Mouse (Mus musculus) ES-E14 (cell line): ENCODE measurements at regions not wholly inside any gene's neighbourhood (a gene's known extent, or its start where the extent isn't known, plus 50 kb on each side); places are given as distances from the start of the nearest gene placed in this dataset.

Experiments
- DNase-seq: peaks from one replicate; pipeline ENCODE4 v3.0.0-alpha.2; 2013; ENCODE audit warnings: low read depth, low spot score
- H3K27ac ChIP-seq: 2 replicates; pipeline ENCODE4 v1.5.1; 2012; ENCODE audit warnings: low read depth, mild to moderate bottlenecking, low read length, moderate library complexity, mixed read lengths; ENCODE audit not compliant: poor library complexity, insufficient read depth, severe bottlenecking
- H3K36me3 ChIP-seq: 2 replicates; pipeline ENCODE4 v1.6.1; 2012; ENCODE audit warnings: mild to moderate bottlenecking, low read length, moderate library complexity, mixed read lengths; ENCODE audit not compliant: control insufficient read depth, poor library complexity, insufficient read depth, severe bottlenecking
- H3K4me1 ChIP-seq, 2 experiments: fragments of 150-350 bp in 1 of 2; sonication (generic) in 1 of 2; 2 replicates each; pipeline ENCODE4 v1.6.1; 2012; ENCODE audit warnings: low read length in 2 of 2, mild to moderate bottlenecking in 1 of 2, mixed read lengths in 1 of 2; ENCODE audit not compliant: control insufficient read depth in 2 of 2, insufficient read depth in 2 of 2, poor library complexity in 1 of 2
- H3K4me3 ChIP-seq, 2 experiments: fragments of 150-350 bp in 1 of 2; sonication (generic) in 1 of 2; 2 replicates each; pipeline ENCODE4 v1.5.1; 2012; ENCODE audit warnings: low read length in 2 of 2, low read depth in 1 of 2, mild to moderate bottlenecking in 1 of 2, mixed read lengths in 1 of 2; ENCODE audit not compliant: insufficient read depth in 1 of 2, poor library complexity in 1 of 2, severe bottlenecking in 1 of 2
- H3K9ac ChIP-seq: 2 replicates; pipeline ENCODE4 v1.6.1; 2012; ENCODE audit warnings: low read depth, mild to moderate bottlenecking, low read length, mixed read lengths; ENCODE audit not compliant: poor library complexity, insufficient read depth, severe bottlenecking
- H3K9me3 ChIP-seq: fragments of 150-350 bp; sonication (generic); 2 replicates; pipeline ENCODE4 v1.6.1; 2012; ENCODE audit warnings: low read depth, mild to moderate bottlenecking, low read length; ENCODE audit not compliant: control insufficient read depth, insufficient read depth
- CHD2 ChIP-seq: IDR thresholded peaks from 2 replicates; pipeline ENCODE4 v1.6.1; 2014; ENCODE audit warnings: mild to moderate bottlenecking, low read depth, low read length, inconsistent platforms
- HCFC1 ChIP-seq: IDR thresholded peaks from 2 replicates; pipeline ENCODE4 v1.6.1; 2012; ENCODE audit warnings: low read length, inconsistent platforms, borderline replicate concordance; ENCODE audit not compliant: insufficient read depth
- MAFK ChIP-seq: IDR thresholded peaks from 2 replicates; pipeline ENCODE4 v1.6.1; 2014; ENCODE audit warnings: mild to moderate bottlenecking, low read depth, low read length, inconsistent platforms; ENCODE audit not compliant: insufficient read depth
- ZC3H11A ChIP-seq: IDR thresholded peaks from 2 replicates; pipeline ENCODE4 v1.6.1; 2012; ENCODE audit warnings: low read depth, mild to moderate bottlenecking, inconsistent platforms, low read length, borderline replicate concordance
- ZNF384 ChIP-seq: IDR thresholded peaks from 2 replicates; pipeline ENCODE4 v1.6.1; 2012; ENCODE audit warnings: low read depth, low read length, inconsistent platforms
- in situ Hi-C, 2 experiments: fragments of 600-800 bp; cut with MboI; formaldehyde crosslinking; loops; one replicate each; pipeline ENCODE4 v1.15.1; 2025; ENCODE audit warnings: low sequenced_read_pairs in 2 of 2, inconsistent platforms in 1 of 2; ENCODE audit not compliant: unreplicated experiment in 2 of 2

DNA sequence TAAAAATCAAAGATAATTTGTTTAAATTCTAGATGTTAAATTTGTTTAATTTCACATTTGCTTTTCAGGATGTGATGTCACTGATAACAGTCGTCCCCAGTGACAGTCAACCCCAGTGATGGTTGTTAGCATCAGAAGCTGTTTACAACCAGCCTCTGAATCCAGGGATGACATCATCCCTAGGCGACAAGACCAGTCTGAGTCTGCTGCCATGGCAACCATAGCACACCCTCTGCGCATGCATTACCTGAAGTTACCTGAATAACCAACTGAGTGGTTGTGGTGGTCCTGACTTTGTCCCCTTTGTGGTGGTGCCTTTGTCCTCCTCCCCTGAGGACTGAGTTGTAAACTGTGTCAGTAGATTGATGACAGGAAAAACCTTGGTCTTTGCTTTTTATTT lies 92.0 kb upstream of the Zfp644 start:
- TF ChIP-seq HCFC1 (peak; percentile 45; the same call in 1 of the 2 replicates), ZC3H11A (no peak)

DNA sequence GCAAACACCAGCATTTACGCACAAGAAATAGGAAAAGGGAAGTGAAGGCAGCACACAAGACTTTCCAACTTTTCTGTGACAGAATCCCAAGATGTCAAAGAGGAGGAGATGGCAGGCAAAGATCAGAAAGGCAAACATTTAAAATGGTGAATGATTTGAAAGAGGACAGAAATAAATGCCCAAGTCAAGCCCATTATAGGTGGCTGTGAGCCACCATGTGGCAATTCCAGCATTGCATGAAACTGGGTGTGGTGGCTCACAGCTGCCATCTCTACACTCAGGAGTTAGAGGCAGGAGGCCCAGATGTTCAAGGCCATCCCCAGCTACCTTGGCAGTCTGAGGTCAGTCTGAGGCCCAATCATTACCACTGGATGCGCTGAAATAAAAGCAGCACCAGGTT lies 88.0 kb upstream of the Zfp644 start:
- Histone ChIP-seq H3K9ac (no peak overlapping the region), H3K27ac (no peak overlapping the region), H3K36me3 (no peaks in the 10 kb centered on the region), H3K4me1 (peaks cover 2 to 5% of the 10 kb centered on the region in 2 experiments; a peak in 2 of 4 replicates), H3K9me3 (no peaks in the 10 kb centered on the region), H3K4me3 (no peak overlapping the region)
- in situ Hi-C loops, result no loop called here
- no peak for DNase-seq
- TF ChIP-seq CHD2, result no peak
- no peak for TF ChIP-seq HCFC1
- TF ChIP-seq ZC3H11A, result no peak
- TF ChIP-seq ZNF384, result no peak
- TF ChIP-seq MAFK, result no peak

More for the DNA sequence above, 92.0 kb upstream of the Zfp644 start:
- no peak overlapping the region for H3K9ac ChIP-seq
- no peaks in the 10 kb centered on the region; a peak in 1 of 4 replicates for H3K4me1 ChIP-seq
- no peaks in the 10 kb centered on the region for H3K36me3 ChIP-seq
- no peak overlapping the region for H3K4me3 ChIP-seq
- in situ Hi-C loops, result no loop called here
- H3K9me3 ChIP-seq, result no peaks in the 10 kb centered on the region
- no peak overlapping the region for H3K27ac ChIP-seq
- no peak for DNase-seq

GRCm38 (mm10) chr5:106783864-106784609 lies 87.0 kb upstream of the Zfp644 start:
- no peak overlapping the region for H3K9ac ChIP-seq
- no peaks in the 10 kb centered on the region for H3K36me3 ChIP-seq
- TF ChIP-seq MAFK (no peak), ZNF384 (no peak), ZC3H11A (no peak), CHD2 (no peak), HCFC1 (no peak)
- no peak overlapping the region for H3K4me3 ChIP-seq
- no peaks in the 10 kb centered on the region for H3K9me3 ChIP-seq
- H3K27ac ChIP-seq, result no peak overlapping the region
- in situ Hi-C loops, result no loop called here
- DNase-seq, result no peak
- H3K4me1 ChIP-seq, result peaks cover 2 to 5% of the 10 kb centered on the region in 2 experiments; a peak in 2 of 4 replicates

DNA sequence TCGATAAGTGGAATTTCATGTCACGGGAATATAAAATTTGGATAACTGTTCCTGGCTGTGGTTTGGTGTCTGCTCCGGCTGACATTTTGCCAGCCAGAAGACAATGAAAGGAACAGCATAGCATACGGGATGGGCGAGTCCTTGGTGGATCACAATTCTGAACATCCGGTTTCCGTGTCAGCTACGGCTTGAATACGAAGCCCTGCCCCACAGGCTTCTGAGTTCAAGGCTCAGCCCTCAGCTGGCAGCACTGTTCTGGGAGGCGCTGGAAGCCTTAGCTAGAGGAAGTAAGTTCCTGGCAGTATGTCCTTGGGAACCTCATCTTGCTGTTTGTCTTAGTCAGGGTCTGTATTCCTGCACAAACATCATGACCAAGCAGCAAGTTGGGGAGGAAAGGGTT lies 83.7 kb upstream of the Zfp644 start:
- H3K9ac ChIP-seq, result no peak overlapping the region
- in situ Hi-C loops, result no loop called here

DNA sequence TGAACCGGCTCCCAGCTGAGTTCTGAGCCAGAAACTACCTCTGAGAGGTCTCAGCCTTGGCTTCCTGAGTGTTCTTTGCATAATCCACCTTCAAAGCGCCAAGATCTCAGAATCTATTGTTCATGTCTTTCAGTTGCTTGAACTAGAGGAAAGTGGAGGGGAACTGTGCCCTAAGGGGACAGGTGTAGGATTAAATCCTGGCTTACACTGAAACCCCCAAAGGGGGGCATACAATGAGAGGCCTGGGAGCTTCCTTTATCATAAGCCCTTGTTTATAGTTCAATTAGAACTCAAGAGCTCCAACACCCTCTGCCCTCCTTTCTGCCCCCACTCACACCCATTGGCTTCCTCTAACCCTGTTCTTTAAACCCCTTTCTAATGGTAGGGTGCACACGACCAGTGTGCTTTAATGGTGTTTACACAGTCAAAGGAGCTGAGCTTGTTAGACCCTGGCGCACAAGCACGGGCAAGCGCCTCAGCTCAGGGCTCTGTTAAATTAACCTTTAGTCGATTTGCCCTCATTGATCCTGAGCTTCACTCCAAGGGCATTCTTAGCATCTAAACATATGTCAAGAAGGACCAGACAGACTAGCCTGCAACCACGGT lies 81.2 kb upstream of the Zfp644 start:
- H3K27ac ChIP-seq, result no peak overlapping the region
- in situ Hi-C loops, result no loop called here
- DNase-seq, result no peak

More for the DNA sequence above, 83.7 kb upstream of the Zfp644 start:
- peaks cover 3 to 8% of the 10 kb centered on the region in 2 experiments; a peak in 3 of 4 replicates for H3K4me1 ChIP-seq
- no peak overlapping the region for H3K27ac ChIP-seq
- H3K9me3 ChIP-seq, result no peaks in the 10 kb centered on the region
- DNase-seq, result no peak
- no peak overlapping the region for H3K4me3 ChIP-seq
- H3K36me3 ChIP-seq, result no peaks in the 10 kb centered on the region
- no peak for TF ChIP-seq HCFC1
- no peak for TF ChIP-seq ZC3H11A
- no peak for TF ChIP-seq ZNF384
- TF ChIP-seq CHD2, result no peak
- TF ChIP-seq MAFK, result no peak

More for the DNA sequence above, 81.2 kb upstream of the Zfp644 start:
- Histone ChIP-seq H3K36me3 (no peaks in the 10 kb centered on the region), H3K4me3 (no peak overlapping the region), H3K9ac (no peak overlapping the region), H3K4me1 (peaks cover 12 to 17% of the 10 kb centered on the region in 2 experiments), H3K9me3 (no peaks in the 10 kb centered on the region)
- TF ChIP-seq CHD2 (no peak), MAFK (no peak), HCFC1 (no peak), ZC3H11A (no peak), ZNF384 (no peak)
